Mouse (Mus musculus) CH12F3 (cell line): ENCODE results near the gene Rpl31.

Experiments used
- in situ Hi-C: fragments of 300-500 bp; cut with MboI; formaldehyde crosslinking; loops from 2 replicates; pipeline ENCODE4 v1.14.3; 2020; ENCODE audit warnings: low sequenced_read_pairs

Gene Rpl31

DNA sequence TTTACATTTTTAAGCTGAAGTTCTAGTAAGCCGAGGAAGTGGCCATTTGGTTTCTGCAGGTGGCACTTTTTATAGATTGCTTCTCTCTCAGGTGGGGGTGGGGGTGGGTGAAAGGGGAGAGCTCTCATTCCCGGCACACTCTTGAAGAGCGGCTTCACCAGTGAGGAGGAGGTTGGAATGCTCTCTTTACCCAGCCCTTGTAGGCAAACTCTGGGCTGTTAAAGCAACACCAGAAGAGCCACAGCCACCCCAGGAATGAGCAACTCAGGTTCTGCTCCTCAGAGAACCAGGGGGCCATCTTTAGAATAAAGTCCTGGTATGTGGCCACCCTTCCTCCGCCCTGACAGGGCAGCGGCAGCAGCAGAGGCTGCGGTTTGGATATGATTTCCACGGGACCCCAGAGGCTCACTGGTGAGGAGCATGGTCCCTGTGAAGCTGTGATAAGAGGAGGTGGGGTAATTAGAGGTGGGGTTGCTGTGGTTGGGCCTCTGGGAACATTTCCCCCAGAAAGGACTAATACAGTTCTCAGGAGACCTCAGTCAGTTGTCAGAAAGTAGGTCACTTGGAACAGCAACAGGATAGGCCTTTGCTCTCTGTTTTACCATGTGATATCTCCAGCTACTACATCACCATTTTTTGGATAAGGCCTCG is 25.7 kb downstream of the Rpl31 start:
- in situ Hi-C loops = loop anchor here (10.0 kb wide), 1 partner anchor 111 kb away; no protein-coding TSS in a partner anchor

DNA sequence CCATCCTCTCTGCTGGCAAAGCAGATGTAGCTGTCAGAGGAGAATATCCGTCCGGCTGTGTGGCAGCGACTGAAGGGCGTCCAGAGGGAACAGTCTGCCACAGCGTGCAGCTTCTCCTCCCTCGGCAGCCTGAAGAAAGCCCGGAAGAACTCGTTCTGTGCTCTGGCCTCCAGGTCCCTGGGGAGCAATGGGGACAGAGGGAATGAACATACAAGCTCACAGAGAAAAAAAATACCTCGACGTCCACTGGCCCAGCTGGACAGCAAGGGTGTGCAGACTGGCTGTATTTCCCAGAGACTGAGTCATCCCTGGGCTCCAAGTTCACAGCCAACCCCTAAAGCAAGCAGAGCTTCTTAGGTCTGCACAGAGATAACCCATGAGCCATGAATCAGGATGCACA is 26.5 kb downstream of the Rpl31 start:
- in situ Hi-C loops = loop anchor here (10.0 kb wide), 1 partner anchor 111 kb away; no protein-coding TSS in a partner anchor

DNA sequence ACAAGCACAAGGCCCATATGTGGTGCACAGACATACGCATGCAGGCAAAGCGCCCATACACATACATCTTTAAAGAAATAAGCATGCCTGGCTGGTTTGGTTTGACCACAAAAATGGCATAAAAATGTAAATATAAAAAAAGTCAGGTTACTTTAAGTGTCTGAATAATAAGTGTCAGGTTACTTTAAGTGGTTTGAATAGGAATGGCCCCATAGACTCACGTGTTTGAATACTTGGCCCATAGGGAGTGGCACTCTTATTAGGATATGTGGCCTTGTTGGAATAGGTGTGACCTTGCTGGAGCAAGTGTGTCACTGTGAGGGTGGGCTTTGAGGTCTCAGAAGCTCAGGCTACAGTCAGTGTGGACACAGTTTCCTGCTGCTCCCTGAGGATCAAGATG is 27.0 kb downstream of the Rpl31 start:
- in situ Hi-C loops = loop anchor here (10.0 kb wide), 1 partner anchor 110 kb away; no protein-coding TSS in a partner anchor

DNA sequence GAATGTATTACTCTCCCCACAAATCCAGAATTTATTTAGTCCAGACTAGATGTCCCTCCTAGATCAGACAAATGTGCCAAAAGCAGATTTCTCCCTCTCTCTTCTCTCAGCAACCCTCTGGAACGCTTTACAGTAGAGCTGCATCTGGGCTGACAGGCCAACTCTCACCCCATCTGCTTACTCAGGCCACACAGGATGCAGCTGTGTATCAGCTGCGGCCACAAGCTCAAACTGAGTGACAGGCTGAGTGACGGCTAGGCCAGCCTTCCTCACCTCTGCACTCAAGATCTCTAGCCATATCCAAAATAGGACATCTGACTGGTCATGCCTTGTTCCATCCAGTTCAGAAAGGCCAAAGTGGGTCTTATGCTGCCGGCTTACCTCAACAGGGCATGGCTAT is 28.7 kb downstream of the Rpl31 start:
- in situ Hi-C loops = loop anchor here (10.0 kb wide), 1 partner anchor 108 kb away; no protein-coding TSS in a partner anchor

DNA sequence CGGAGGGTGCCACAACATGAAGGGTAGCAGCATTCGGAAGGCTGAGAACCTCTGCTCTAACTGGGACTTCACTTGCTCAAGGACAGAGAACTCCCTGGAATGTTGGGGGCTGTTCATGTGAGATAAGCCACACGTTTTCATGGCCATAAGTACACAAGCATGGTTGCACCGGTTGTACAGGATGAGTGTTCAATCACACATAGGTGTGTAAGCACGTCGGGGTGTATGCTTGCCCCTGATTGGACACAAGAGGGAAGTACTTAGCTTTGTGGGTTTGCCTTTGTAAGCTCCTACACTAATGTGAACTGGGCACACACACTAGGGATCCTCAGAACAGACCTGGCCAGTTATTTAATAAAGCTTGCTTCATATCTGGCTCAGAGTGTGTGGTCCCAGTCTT is 30.6 kb downstream of the Rpl31 start:
- in situ Hi-C loops = loop anchor here (10.0 kb wide), 1 partner anchor 107 kb away; no protein-coding TSS in a partner anchor

DNA sequence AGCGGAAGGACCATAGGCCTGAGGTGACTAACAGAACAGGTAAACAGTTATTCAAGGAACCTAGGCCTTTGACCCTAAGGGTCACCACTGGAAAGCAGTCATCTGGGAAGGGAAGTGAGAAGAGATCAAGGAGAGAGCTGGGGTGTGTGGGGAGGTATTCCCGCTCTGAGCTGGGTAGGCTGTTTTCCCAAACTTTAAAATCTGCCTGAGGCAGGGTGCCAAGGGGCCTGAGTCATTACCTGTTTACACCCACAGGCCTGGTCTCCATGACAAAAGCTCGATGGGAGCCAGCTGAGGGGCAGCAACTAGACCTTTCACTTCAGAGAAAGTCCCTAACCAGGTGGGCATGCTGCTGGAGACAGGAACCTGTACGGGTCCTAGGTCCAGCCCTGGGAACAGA is 31.6 kb downstream of the Rpl31 start:
- in situ Hi-C loops = loop anchor here (10.0 kb wide), 1 partner anchor 106 kb away; no protein-coding TSS in a partner anchor

DNA sequence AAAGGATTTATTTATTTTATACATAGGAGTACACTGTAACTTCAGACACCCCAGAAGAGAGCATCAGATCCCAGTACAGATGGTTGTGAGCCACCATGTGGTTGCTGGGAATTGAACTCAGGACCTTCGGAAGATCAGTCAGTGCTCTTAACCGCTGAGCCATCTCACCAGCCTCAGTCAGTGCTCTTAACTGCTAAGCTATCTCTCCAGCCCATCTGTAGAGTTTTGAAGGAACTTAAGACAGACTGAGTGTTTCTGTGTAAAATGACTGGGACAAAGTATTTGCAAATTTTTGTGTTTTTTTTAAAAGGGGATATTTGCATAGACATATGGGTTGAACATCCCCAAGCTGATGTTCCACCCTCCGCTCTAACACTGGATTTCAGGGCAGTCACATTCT is 32.5 kb downstream of the Rpl31 start:
- in situ Hi-C loops = no loop called here

DNA sequence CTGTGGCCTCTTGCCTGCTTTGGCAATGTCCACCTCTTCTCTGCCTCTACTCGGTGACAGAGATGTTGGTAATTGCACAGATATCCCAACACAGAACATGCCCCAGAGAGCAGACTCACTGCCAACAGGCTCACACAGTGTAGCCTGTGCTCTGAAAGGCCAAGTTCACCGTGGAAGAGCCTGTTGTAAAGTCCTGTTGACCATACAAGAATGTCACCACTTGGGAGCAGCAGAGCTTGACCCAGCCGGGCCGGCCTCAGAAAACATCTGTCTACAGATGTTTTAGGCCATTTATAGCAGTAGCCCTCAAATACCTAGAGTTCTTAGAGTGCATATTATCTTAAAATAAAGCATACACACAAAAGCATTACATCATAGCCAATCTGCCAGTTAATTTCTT is 39.5 kb downstream of the Rpl31 start:
- in situ Hi-C loops = no loop called here

DNA sequence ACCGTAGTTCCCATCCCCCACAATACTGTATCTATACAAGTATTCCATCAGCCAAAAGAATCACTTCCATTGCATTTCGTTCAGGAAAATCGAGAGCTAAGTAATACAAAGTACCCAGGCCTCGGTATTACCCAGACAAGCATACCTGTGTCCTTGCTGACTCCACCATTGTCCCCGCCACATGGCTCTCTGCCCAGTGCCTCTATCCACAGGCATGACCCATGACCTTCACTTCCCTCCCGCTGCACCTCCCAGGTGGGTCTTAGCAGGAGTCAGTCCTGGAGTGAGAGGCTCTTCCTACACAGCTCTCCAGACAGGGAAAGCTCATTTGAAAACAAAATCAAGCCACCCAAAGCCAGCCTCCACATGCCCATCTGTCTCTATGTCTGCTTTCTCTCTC is 40.5 kb downstream of the Rpl31 start:
- in situ Hi-C loops = no loop called here

DNA sequence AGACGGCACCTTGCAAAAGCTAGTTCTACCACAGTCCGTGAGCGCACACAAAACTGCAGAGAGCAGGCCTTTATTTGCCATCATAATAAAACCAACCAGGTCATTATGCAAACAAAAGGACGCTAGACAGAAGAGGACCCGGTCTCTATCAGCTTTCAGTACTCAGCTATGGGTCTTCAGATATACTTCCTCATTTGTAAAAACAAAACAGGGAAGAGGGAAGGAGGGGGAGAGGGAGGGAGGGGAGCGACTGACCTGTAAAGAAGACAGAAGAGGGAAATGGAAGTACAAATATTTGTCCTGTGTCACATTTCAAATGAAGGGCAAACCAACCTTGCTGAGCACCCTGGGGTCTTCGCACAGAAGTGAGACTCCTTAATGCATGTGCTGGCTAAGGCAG is 41.0 kb downstream of the Rpl31 start:
- in situ Hi-C loops = no loop called here

DNA sequence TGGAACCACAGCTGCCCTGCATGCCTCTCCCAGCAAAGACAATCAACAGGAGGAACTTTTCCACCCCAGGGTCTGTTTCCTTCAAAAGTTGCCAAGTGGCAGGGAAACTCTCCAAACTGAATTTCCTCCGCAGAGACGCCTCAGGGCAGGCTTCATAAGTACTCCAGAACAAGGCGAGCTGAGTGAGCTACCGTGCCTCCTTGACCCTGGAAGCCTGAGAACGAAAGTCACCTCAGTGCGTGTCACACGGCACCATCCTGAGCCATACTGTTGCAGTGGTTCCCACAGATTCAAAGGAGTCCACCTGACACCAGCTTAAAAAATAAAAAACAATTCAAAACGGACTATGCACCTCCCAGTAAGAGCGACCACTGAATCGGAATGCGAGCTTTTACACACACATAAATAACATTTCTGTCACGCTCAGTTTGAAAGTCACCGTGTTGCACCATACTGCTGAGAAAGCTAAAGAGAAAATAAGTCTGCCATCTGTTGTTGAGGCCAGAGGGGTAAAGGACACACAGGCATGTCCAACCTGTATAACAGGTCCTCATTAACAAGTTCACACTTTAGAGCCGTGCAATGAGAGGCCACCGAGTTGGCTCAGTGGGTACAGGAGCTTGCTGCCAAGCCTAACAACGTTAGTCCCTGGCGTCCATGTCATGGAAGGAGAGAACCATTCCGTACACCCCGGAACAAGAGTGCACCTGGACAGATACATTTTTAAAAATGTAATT is 42.6 kb downstream of the Rpl31 start:
- in situ Hi-C loops = no loop called here

DNA sequence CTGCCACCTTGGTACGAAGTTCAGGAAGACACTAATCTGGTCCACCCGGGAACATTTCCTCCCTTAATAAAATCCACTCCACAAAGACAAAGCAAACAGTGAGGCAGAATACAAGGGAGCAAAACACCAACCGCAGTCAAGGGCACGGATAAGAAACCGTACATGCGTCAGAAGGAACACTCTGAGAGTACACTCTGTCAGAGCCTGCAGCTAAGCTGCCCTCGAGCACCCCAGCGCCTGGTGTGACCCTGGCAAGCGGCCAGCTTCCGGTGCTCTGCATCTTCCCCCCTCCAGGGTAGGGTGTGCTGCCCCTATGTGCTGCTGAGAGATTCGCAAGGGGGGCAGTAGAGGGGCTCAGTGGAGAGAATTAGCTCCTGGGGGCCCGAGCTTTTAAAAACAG is 50.2 kb downstream of the Rpl31 start:
- in situ Hi-C loops = no loop called here

DNA sequence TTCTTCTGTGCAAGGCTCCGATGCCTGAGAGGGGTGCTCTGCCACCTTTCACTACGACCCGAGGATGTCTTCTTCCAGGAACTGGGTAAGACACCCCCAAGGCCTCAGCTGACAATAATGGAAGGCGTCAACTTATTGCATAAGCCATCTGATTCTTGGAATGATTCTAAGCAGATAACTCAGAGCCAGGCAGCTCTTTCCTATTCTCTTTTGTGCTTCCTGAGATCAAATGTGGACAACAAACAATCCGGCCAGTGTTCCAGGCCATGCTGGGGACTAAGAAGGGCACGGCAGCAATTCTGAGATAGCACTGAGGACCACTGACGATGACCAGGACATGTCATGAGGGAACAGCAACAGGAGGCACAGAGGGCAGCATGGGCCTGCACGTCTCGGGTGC is 51.2 kb downstream of the Rpl31 start:
- in situ Hi-C loops = no loop called here

DNA sequence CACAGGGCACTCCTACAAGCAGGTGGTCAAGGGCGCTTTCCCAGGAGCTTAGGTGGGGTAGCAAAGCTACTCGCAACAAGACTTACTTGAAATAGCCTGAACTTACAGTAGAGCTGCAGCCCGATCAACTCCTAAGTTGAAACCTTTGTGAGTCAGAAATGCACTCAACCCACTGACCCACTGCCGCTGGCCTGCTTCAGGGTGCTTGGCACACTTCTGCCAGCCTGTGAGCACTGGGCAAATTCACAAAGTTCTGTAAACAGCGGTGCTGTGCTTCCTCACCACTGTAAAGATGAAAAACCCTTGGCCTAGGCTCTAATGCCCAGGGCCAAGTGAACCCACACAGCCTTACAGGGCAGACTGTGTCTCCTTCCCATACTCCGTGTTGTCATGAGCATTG is 53.3 kb downstream of the Rpl31 start:
- in situ Hi-C loops = no loop called here
